Mouse (Mus musculus) G1E-ER4 (cell line): Measurements from ENCODE around the gene 4930595M18Rik. TPM values are rescaled to one million over a fixed set of nuclear protein-coding genes. Genes with fewer than 3 reads are reported as not detected.

ENCODE experiments used
- GATA1 ChIP-seq: IDR thresholded peaks from one replicate; pipeline ENCODE4 v1.8.0; 2012; ENCODE audit warnings: low read length, inconsistent platforms
- polyA plus RNA-seq: library from polyadenylated mRNA; stranded (reverse); fragments of >175 nt; gene quantifications from 2 replicates; pipeline ENCODE4 v1.2.3, GENCODE M21; 2012

The 4930595M18Rik gene
- polyA plus RNA-seq = not detected in 2 replicates

DNA sequence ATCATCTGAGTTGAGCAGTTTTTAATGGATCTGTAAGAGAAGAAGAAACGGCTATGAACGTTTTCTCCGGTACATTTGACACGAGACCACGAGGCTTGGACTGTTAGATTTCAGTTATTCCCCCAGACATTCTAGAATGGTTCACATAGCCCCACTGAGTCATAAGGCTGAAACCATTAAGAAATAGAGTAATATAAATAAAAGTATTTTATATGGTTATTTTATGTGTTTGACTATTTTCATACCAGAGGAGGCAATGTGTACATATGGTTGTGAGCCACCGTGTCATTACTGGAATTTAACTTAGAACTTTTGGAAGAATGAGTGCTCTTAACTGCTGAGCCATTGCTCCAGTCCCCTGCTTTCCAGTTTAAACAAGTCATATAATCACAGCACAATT lies at the start of gene 4930595M18Rik:
Gene 4930595M18Rik, minus strand, starts transcription at position 101 of the 400 bp plus-strand sequence.
- TF ChIP-seq GATA1 = no peak

DNA sequence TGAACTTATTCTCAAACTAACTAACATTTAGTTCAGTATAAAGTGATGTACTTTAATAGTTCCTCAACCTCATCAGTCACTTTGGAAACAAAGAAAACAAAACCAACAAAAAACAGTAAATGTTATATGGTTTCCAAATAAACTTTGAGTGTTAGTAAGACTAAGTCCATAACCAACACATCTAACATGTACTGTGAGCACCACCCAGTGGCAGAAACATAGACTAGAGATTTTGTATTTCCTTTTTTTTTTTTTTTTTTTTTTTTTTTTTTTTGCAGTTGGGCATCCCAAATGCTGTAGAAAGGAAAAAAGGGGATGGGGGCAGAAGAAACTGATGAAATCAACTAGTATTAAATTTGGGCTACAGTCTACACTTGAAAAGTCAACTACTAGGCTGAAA lies 14.6 kb upstream of the 4930595M18Rik start:
- no peak for TF ChIP-seq GATA1
